Mouse (Mus musculus): ENCODE measurements around the gene Hydin.

GRCm38 (mm10) chr8:110275465-110276258 is 8.9 kb downstream of the Hydin start:
- no peak for TF ChIP-seq CTCF (IDR thresholded peaks at IDR 0.05; ENCODE audit: borderline replicate concordance, insufficient read depth, low read depth, low read length)
- no peak for TF ChIP-seq POLR2A (IDR thresholded peaks at IDR 0.05; ENCODE audit: borderline replicate concordance, insufficient read depth, low read length)
